Mouse (Mus musculus) erythroid progenitor cell, adult 5-6 weeks (primary cell): ENCODE measurements around the gene Cps1. TPM values are rescaled to one million over a fixed set of nuclear protein-coding genes. Genes with fewer than 3 reads are reported as not detected.

ENCODE experiments used
- ATAC-seq: replicated peaks from 2 replicates; pipeline ENCODE4 v1.8.0; 2016; ENCODE audit warnings: moderate number of reproducible peaks, mild to moderate bottlenecking, moderate TSS enrichment, inconsistent platforms; ENCODE audit not compliant: poor library complexity, low FRiP score, severe bottlenecking
- total RNA-seq, 2 experiments: library from RNA; stranded (forward) in 1 of 2; stranded (reverse) in 1 of 2; fragments of 150-400 nt in 1 of 2; fragments of 186-747, 209-891 nt in 1 of 2; gene quantifications; 2 replicates each; pipeline versions ENCODE4 v1.2.3 to v1.2.4; 2015 to 2017; ENCODE audit warnings: low replicate concordance in 2 of 2

Cps1 gene
- total RNA-seq, 2 experiments from 2014 or later: not detected

GRCm38 (mm10) chr1:67223666-67224065, 100.8 kb downstream of the Cps1 start:
- ATAC-seq: no peak

GRCm38 (mm10) chr1:67234861-67235260, 112.0 kb downstream of the Cps1 start:
- no peak for ATAC-seq

GRCm38 (mm10) chr1:67235468-67236217, 112.8 kb downstream of the Cps1 start:
- ATAC-seq: no peak

- ATAC-seq: no peak
Observed at GRCm38 (mm10) chr1:67238446-67238845, 115.6 kb downstream of the Cps1 start.

GRCm38 (mm10) chr1:67238941-67239340, 116.1 kb downstream of the Cps1 start:
- no peak for ATAC-seq

GRCm38 (mm10) chr1:67265222-67265621, 142.4 kb downstream of the Cps1 start:
- no peak for ATAC-seq

GRCm38 (mm10) chr1:67267972-67268371, 145.1 kb downstream of the Cps1 start:
- no peak for ATAC-seq

GRCm38 (mm10) chr1:67268450-67268849, 145.6 kb downstream of the Cps1 start:
- no peak for ATAC-seq

- no peak for ATAC-seq
Observed at GRCm38 (mm10) chr1:67276270-67276669, 153.4 kb downstream of the Cps1 start.

Other genes starting within 250 kb of the Cps1 start
- not detected in 2 replicates for gene Myl1, start 177.6 kb upstream of the Cps1 start, total RNA-seq (2015; ENCODE audit: low replicate concordance)
- not detected in 2 replicates for gene Myl1, start 177.6 kb upstream of the Cps1 start, total RNA-seq (2017; ENCODE audit: low replicate concordance)
- gene Lancl1, start 84.2 kb upstream of the Cps1 start, total RNA-seq (2015; ENCODE audit: low replicate concordance): 1.7 and 23.1 TPM in 2 replicates
- gene Lancl1, start 84.2 kb upstream of the Cps1 start, total RNA-seq (2017; ENCODE audit: low replicate concordance): 3.9 and 7.7 TPM in 2 replicates